Mouse (Mus musculus): Measurements from ENCODE around the gene A730049H05Rik. TPM values are rescaled to one million over a fixed set of nuclear protein-coding genes. Genes with fewer than 3 reads are reported as not detected.
A peak's percentile ranks its signal among the peaks of the same experiment; 100 is the strongest.

Gene A730049H05Rik
- total RNA-seq, 4 experiments from 2014 or later = 0.22 to 0.34 TPM; not detected in 2

GRCm38 (mm10) chr6:92827360-92827759, 11.1 kb downstream of the A730049H05Rik start:
- DNase-seq (ENCODE audit: low spot score in 2 of 2) = no peak

GRCm38 (mm10) chr6:92829148-92829547, 12.9 kb downstream of the A730049H05Rik start:
- DNase-seq (ENCODE audit: low spot score in 2 of 2) = no peak

DNA sequence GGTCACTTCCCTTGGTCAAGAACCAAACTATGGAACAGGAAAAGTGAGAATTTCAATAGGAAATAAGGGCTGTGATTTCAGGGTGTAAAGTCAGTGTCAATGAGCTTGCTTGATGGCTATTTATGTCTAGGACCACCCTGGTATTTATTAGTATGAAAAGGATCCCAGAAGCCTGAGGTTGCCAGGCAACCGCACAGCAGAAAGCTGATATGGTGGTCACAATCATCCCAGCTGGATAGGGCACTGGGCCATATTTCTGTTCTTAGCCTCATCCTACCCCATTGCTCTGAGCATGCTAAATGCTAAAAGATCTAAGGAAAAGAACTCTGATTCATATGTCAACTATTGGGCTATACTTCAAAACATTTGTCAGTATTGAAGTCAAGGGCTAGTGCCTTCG, 14.8 kb downstream of the A730049H05Rik start:
- no peak for DNase-seq (ENCODE audit: low spot score in 2 of 2)

DNA sequence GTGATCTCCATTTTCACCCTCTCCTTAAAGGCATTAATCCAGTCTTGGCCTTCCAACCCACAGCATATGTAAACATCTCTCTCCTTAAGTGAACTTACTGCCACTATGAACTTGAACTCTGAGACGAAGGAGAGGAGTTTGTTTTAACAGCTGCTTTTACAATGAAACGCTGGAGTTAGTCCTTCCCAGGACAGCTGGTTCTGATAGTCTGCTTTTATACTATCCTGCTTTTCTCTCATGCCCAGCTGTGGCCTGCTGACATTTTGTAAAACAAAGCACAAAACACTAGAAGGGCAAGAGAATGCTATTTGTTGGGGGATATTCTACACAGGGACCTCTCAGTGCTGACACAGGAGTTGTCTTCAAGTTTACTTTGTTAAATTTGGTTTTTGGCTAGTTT, 25.7 kb downstream of the A730049H05Rik start:
- no peak for DNase-seq (ENCODE audit: low spot score in 2 of 2)

DNA sequence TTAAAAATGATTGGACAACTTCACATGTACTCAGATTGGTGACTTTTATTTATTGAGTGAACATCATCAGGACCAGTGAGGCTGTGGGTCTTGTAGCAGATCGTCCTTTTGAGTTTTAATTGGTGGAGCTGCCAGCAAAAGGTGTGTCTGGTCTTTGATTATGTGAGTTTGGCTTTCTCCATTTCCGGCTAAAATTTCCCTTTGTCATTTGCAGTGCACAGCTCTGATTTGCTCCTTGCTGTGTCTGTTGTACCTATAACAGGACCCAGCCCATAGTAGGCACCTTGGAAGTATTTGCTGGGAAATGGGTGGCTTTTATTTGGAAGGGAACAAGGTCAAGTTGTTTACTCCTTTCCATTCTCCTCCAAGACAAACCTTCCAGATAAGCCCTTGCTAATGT, 27.2 kb downstream of the A730049H05Rik start:
- DNase-seq (ENCODE audit: low spot score in 2 of 2) = no peak

DNA sequence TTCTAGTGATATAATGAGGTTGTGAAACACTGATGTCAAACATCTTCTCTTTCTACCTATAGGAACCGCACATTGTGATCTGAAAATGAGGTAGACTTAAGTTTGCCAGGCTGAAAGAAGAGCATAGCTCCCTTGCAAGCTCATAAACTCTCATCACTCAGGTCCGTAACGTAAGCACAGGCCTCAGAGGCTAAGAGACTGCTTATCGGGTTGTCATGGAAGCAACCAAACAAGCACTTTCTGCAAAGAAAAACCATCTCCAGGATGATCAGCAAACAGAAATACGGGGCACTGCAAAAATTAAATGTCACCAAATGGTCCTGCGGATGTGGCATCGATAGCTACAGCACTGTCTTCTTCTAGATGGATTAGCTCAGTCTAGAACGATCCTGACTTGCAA, 29.6 kb downstream of the A730049H05Rik start:
- no peak for DNase-seq (ENCODE audit: low spot score in 2 of 2)

GRCm38 (mm10) chr6:92846614-92847013, 30.3 kb downstream of the A730049H05Rik start:
- DNase-seq (ENCODE audit: low spot score in 2 of 2) = no peak

- no peak for DNase-seq (ENCODE audit: low spot score in 2 of 2)
Measured at GRCm38 (mm10) chr6:92849208-92849607, 32.9 kb downstream of the A730049H05Rik start.

GRCm38 (mm10) chr6:92850250-92850649, 34.0 kb downstream of the A730049H05Rik start:
- DNase-seq (ENCODE audit: low spot score in 2 of 2) = peak; percentile 56 to 74

DNA sequence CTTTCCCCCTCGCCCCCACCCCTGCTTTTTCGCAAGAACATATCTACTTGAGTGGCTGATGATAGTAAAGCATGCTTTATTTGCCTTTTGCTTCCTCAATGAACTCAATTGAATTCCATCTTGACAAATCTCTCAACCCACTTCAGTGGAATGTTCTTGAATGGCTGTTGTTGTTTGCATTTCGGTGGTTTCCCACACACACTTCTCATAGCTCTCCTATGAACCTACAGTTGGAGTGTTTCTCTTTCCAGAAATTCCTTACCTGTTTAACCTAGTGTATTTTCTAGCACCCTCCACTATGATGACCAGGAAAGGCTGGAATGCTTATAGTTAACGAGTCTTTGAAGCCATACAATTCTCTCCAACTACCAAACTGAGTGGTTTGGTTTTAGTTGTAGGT, 38.6 kb downstream of the A730049H05Rik start:
- DNase-seq (ENCODE audit: low spot score in 2 of 2) = no peak

- no peak for DNase-seq (ENCODE audit: low spot score in 2 of 2)
Measured at GRCm38 (mm10) chr6:92857761-92858160, 41.5 kb downstream of the A730049H05Rik start.

DNA sequence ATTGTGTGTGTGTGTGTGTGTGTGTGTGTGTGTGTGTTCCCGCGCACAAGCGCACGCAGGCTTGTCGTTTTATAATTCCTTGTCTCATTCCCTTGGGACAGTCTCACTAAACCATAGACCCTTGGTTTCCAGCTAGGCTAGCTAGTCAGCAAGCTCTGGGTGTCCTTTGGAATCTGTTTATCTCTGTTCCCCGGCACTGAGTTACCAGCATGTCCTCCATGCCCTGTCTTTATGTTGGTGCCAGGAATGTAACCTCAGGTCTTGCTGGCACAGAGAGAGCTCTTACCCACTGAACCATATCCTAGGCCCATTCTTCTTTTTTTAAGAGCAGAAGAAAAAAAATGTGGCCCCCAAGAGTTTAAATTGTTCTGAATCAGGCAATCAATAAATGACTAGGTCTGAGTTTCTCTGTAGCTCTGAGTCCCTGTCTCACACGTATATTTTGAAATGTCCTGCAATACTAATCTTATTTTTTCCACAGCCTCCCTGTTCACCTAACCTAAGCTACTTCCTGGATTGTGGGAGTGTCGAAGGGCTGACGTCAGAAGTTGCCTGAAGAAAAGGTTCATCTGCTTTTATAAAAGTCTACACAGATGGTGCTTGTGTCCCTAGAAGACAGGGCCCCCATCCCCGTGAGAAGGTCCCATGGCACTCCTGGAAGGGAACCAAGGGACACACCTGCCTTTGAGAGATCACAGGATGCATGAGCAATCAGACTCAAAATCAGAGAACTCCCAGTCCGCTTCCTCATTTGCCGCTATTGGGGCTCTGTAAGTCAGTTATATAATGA, 42.6 kb downstream of the A730049H05Rik start:
- DNase-seq (ENCODE audit: low spot score in 2 of 2) = no peak

DNA sequence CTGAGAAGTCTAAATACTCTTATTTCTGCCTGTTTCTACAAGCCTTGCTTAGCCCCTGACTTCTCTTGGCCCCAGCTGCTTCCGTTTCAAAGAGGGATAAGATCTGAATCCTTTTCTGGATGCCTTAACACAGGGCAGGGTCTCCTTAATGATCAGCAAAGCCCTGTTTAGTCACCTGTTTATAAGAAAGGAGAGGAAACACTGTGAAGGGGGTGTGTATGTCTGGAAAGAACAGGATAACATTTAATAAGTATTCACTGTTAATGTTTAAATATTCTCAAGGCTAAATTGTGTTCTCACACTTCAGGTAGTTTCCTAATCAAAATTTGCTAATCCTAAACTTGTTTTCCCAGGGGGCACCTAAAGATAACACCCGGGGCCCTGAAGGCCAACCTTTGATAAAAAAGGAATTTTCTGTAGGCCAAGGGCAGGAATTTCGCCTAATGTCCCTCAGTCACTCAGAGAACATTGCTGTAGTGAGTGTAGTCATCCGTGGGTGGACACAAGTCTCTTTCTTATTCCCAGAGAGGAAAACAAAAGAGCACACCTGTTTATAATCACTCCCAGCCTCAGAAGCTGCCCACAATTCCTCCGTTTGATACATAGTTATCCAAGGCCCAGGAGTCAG, 44.1 kb downstream of the A730049H05Rik start:
- no peak for DNase-seq (ENCODE audit: low spot score in 2 of 2)

GRCm38 (mm10) chr6:92862599-92862998, 46.3 kb downstream of the A730049H05Rik start:
- no peak for DNase-seq (ENCODE audit: low spot score in 2 of 2)

GRCm38 (mm10) chr6:92869089-92869581, 52.9 kb downstream of the A730049H05Rik start, which contains the start of gene Gm15737:
Gene Gm15737 (plus strand): TSS chr6:92869357.
- no peak for DNase-seq (ENCODE audit: low spot score in 2 of 2)

GRCm38 (mm10) chr6:92869582-92870219, 53.4 kb downstream of the A730049H05Rik start:
- no peak for DNase-seq (ENCODE audit: low spot score in 2 of 2)

GRCm38 (mm10) chr6:92871813-92872212, 55.5 kb downstream of the A730049H05Rik start:
- no peak for DNase-seq (ENCODE audit: low spot score in 2 of 2)

GRCm38 (mm10) chr6:92872766-92873165, 56.5 kb downstream of the A730049H05Rik start:
- no peak for DNase-seq (ENCODE audit: low spot score in 2 of 2)

- DNase-seq (ENCODE audit: low spot score in 2 of 2) = no peak
Measured at GRCm38 (mm10) chr6:92874854-92875253, 58.6 kb downstream of the A730049H05Rik start.

DNA sequence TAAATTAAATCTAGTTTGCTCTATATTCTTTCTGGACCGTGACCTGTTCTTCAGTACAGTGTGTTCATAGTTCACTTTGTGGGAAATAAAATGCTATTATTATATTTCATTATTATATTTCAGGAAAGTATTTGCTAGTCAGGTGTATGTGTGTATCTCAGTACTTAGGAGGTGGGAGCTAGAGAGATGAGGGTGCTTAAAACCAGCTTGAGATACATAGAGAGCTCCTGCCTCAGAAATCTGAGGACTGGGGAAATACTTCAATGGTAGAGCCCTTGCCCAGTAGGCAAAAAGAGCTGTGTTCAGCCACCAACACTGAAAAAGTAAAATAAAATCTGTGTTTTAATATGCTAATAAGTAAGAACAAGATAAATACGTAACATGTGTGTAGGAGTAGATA, 59.1 kb downstream of the A730049H05Rik start:
- no peak for DNase-seq (ENCODE audit: low spot score in 2 of 2)

DNA sequence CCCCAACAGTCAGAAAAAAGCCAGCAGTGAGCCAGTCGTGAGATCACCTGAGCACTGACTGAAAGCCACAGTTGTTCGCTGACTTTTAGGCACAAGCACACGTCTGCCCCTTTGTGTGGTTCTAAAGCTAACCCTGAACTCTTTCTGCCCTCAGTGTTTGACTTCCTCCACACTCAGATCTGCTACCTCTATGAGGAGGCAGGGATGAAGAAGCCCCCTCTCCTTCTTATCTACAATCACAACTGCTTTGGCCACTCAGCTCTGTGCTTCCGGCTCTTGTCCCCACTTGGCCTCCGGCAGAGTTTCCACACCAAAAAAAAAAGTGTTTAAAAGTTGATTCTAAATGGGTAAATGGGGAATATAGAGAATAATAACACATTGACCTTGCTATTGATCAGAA, 59.8 kb downstream of the A730049H05Rik start:
- no peak for DNase-seq (ENCODE audit: low spot score in 2 of 2)

DNA sequence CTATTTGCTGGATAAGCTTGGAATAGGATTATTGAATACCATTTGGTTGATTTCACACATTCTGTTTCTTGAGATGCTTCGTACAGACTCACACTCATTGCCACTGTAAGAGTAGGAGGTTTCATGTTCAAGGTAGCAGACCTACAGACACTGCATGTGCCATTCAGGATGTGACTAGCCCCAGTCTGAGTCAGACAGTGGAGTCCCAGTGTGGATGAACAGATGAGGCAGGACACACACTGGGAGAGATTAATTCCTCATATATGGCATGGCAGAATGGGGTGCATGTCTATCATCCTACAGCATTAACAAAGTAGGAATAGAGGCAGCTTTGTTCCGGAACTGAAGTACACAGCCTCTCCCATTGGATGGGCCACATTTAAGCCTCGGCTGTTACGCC, 61.0 kb downstream of the A730049H05Rik start:
- no peak for DNase-seq (ENCODE audit: low spot score in 2 of 2)
